Mouse (Mus musculus): ENCODE measurements around the gene Vmn1r131.
"Not testable (repeated sequence)": the region's sequence is repeated elsewhere in the genome, so short reads cannot be mapped to it uniquely, and the experiment has no call there.

Gene Vmn1r131

GRCm38 (mm10) chr7:21545990-21546389 is at the start of gene Vmn1r131:
Gene Vmn1r131 (minus strand): TSS chr7:21546090.
- DNase-seq (ENCODE audit: low spot score): not testable (repeated sequence)

GRCm38 (mm10) chr7:21511480-21511879 is 34.4 kb downstream of the Vmn1r131 start, which contains the start of gene Vmn1r130:
Gene Vmn1r130 (plus strand): TSS chr7:21511780.
- not testable (repeated sequence) for DNase-seq (ENCODE audit: low spot score)
